Mouse (Mus musculus) erythroblast, embryonic 14.5 days (primary cell): Measurements from ENCODE around the gene Hpd. TPM values are rescaled to one million over a fixed set of nuclear protein-coding genes. Genes with fewer than 3 reads are reported as not detected.

ENCODE experiments used
- H3K27me3 ChIP-seq: 2 replicates; pipeline ENCODE4 v1.6.1; 2012; ENCODE audit warnings: inconsistent platforms; ENCODE audit not compliant: control insufficient read depth
- H3K36me3 ChIP-seq: 2 replicates; pipeline ENCODE4 v1.6.1; 2012; ENCODE audit warnings: mild to moderate bottlenecking, inconsistent platforms; ENCODE audit not compliant: control insufficient read depth
- H3K4me1 ChIP-seq: 2 replicates; pipeline ENCODE4 v1.6.1; 2012; ENCODE audit warnings: inconsistent platforms; ENCODE audit not compliant: control insufficient read depth
- H3K4me3 ChIP-seq: replicated peaks from 2 replicates; pipeline ENCODE3; 2012; ENCODE audit warnings: moderate library complexity, mild to moderate bottlenecking, inconsistent platforms
- H3K9me3 ChIP-seq: 2 replicates; pipeline ENCODE4 v1.6.1; 2012; ENCODE audit warnings: low read length, inconsistent platforms, mixed read lengths; ENCODE audit not compliant: control insufficient read depth
- GATA1 ChIP-seq: IDR thresholded peaks from 2 replicates; pipeline ENCODE4 v1.6.1; 2012; ENCODE audit warnings: low read length, inconsistent platforms, mixed read lengths
- TAL1 ChIP-seq: IDR thresholded peaks from 3 replicates; pipeline ENCODE4 v1.6.1; 2012; ENCODE audit warnings: low read length, inconsistent platforms, mixed read lengths
- polyA plus RNA-seq: library from polyadenylated mRNA; stranded (reverse); fragments of >175 nt; gene quantifications from 2 replicates; pipeline ENCODE4 v1.2.3, GENCODE M21; 2012

Hpd gene
- polyA plus RNA-seq, 1 experiment, result not detected

GRCm38 (mm10) chr5:123167591-123167990 lies 14.9 kb downstream of the Hpd start:
- Histone ChIP-seq H3K4me3 (no peak overlapping the region), H3K36me3 (peaks cover 60% of the 10 kb centered on the region), H3K27me3 (no peaks in the 10 kb centered on the region), H3K9me3 (no peaks in the 10 kb centered on the region), H3K4me1 (peaks cover 31% of the 10 kb centered on the region)
- TF ChIP-seq GATA1, result no peak
- no peak for TF ChIP-seq TAL1

GRCm38 (mm10) chr5:123166437-123166836 lies 16.1 kb downstream of the Hpd start:
- TF ChIP-seq TAL1, result no peak
- TF ChIP-seq GATA1, result no peak
- peaks cover 22% of the 10 kb centered on the region for H3K4me1 ChIP-seq
- peaks cover 70% of the 10 kb centered on the region for H3K36me3 ChIP-seq
- no peak overlapping the region for H3K4me3 ChIP-seq
- H3K27me3 ChIP-seq, result no peaks in the 10 kb centered on the region
- no peaks in the 10 kb centered on the region for H3K9me3 ChIP-seq

GRCm38 (mm10) chr5:123162942-123163341 lies 19.6 kb downstream of the Hpd start:
- Histone ChIP-seq H3K4me1 (peaks cover 9% of the 10 kb centered on the region), H3K9me3 (no peaks in the 10 kb centered on the region), H3K36me3 (peaks cover 91% of the 10 kb centered on the region), H3K27me3 (no peaks in the 10 kb centered on the region), H3K4me3 (no peak overlapping the region)
- TF ChIP-seq GATA1, result no peak
- no peak for TF ChIP-seq TAL1

GRCm38 (mm10) chr5:123160341-123160740 lies 22.2 kb downstream of the Hpd start:
- Histone ChIP-seq H3K9me3 (no peaks in the 10 kb centered on the region), H3K4me1 (peaks cover 2% of the 10 kb centered on the region), H3K36me3 (peaks cover 91% of the 10 kb centered on the region), H3K4me3 (no peak overlapping the region), H3K27me3 (no peaks in the 10 kb centered on the region)
- TF ChIP-seq GATA1 (no peak), TAL1 (no peak)

- TF ChIP-seq TAL1, result no peak
- TF ChIP-seq GATA1, result no peak
- no peak overlapping the region for H3K4me3 ChIP-seq
- no peaks in the 10 kb centered on the region for H3K9me3 ChIP-seq
- peaks cover 96% of the 10 kb centered on the region for H3K36me3 ChIP-seq
- peaks cover 3% of the 10 kb centered on the region for H3K4me1 ChIP-seq
- H3K27me3 ChIP-seq, result no peaks in the 10 kb centered on the region
These were observed 22.7 kb downstream of the Hpd start for GRCm38 (mm10) chr5:123159866-123160265.

- Histone ChIP-seq H3K4me1 (peaks cover 3% of the 10 kb centered on the region), H3K9me3 (no peaks in the 10 kb centered on the region), H3K36me3 (peaks cover 96% of the 10 kb centered on the region), H3K27me3 (no peaks in the 10 kb centered on the region), H3K4me3 (no peak overlapping the region)
- TF ChIP-seq TAL1, result no peak
- no peak for TF ChIP-seq GATA1
These were observed 23.1 kb downstream of the Hpd start for GRCm38 (mm10) chr5:123159446-123159845.

GRCm38 (mm10) chr5:123157972-123158371 lies 24.6 kb downstream of the Hpd start:
- TF ChIP-seq TAL1 (no peak), GATA1 (no peak)
- Histone ChIP-seq H3K4me3 (no peak overlapping the region), H3K9me3 (no peaks in the 10 kb centered on the region), H3K4me1 (peaks cover 4% of the 10 kb centered on the region), H3K27me3 (no peaks in the 10 kb centered on the region), H3K36me3 (peaks cover 96% of the 10 kb centered on the region)

GRCm38 (mm10) chr5:123156763-123157162 lies 25.8 kb downstream of the Hpd start:
- Histone ChIP-seq H3K9me3 (no peaks in the 10 kb centered on the region), H3K27me3 (no peaks in the 10 kb centered on the region), H3K4me1 (peaks cover 12% of the 10 kb centered on the region), H3K4me3 (no peak overlapping the region), H3K36me3 (peaks cover 97% of the 10 kb centered on the region)
- TF ChIP-seq GATA1, result no peak
- no peak for TF ChIP-seq TAL1

- peaks cover 25% of the 10 kb centered on the region for H3K4me1 ChIP-seq
- H3K27me3 ChIP-seq, result no peaks in the 10 kb centered on the region
- H3K4me3 ChIP-seq, result no peak overlapping the region
- no peaks in the 10 kb centered on the region for H3K9me3 ChIP-seq
- no peak for TF ChIP-seq GATA1
- TF ChIP-seq TAL1, result no peak
- peaks cover 97% of the 10 kb centered on the region for H3K36me3 ChIP-seq
These were observed 27.1 kb downstream of the Hpd start for GRCm38 (mm10) chr5:123155425-123155824.

GRCm38 (mm10) chr5:123152901-123153300 lies 29.6 kb downstream of the Hpd start:
- H3K9me3 ChIP-seq, result no peaks in the 10 kb centered on the region
- peaks cover 96% of the 10 kb centered on the region for H3K36me3 ChIP-seq
- no peak overlapping the region for H3K4me3 ChIP-seq
- peaks cover 51% of the 10 kb centered on the region for H3K4me1 ChIP-seq
- no peaks in the 10 kb centered on the region for H3K27me3 ChIP-seq
- no peak for TF ChIP-seq GATA1
- no peak for TF ChIP-seq TAL1
